Mouse (Mus musculus) CH12.LX (cell line): Measurements from ENCODE around the gene E2f7. TPM values are rescaled to one million over a fixed set of nuclear protein-coding genes. Genes with fewer than 3 reads are reported as not detected.

Experiments
- DNase-seq: peaks from one replicate; pipeline ENCODE4 v3.0.0-alpha.2; 2013; ENCODE audit errors: extremely low read depth
- H3K27ac ChIP-seq: 2 replicates; pipeline ENCODE4 v1.5.1; 2012; ENCODE audit warnings: low read depth, mild to moderate bottlenecking, control low read depth, moderate library complexity; ENCODE audit not compliant: insufficient read depth
- H3K27me3 ChIP-seq: replicated peaks from 2 replicates; pipeline ENCODE3; 2012; ENCODE audit warnings: inconsistent platforms
- H3K36me3 ChIP-seq, 2 experiments: replicated peaks in 1 of 2; 2 replicates each; pipeline versions ENCODE3 to v1.6.1; 2012; ENCODE audit warnings: inconsistent platforms in 1 of 2, low read length in 1 of 2, mild to moderate bottlenecking in 1 of 2, mixed read lengths in 1 of 2, moderate library complexity in 1 of 2; ENCODE audit not compliant: control insufficient read depth in 1 of 2, insufficient read depth in 1 of 2
- H3K4me1 ChIP-seq, 2 experiments: 2 replicates each; pipeline ENCODE4 v1.6.1; 2012; ENCODE audit warnings: inconsistent platforms in 1 of 2, moderate library complexity in 1 of 2; ENCODE audit not compliant: insufficient read depth in 2 of 2, control insufficient read depth in 1 of 2
- H3K4me2 ChIP-seq: 2 replicates; pipeline ENCODE4 v1.6.1; 2012; ENCODE audit warnings: low read depth, mild to moderate bottlenecking, control low read depth; ENCODE audit not compliant: poor library complexity, insufficient read depth, severe bottlenecking
- H3K4me3 ChIP-seq, 3 experiments: fragments of 150-350 bp in 1 of 3; sonication (generic) in 1 of 3; replicated peaks in 1 of 3; 2 replicates each; pipeline versions ENCODE3 to v1.5.1; 2011 to 2012; ENCODE audit warnings: low read depth in 2 of 3, low read length in 2 of 3, mild to moderate bottlenecking in 2 of 3, moderate library complexity in 2 of 3, control low read depth in 1 of 3, improper control_type of control experiment in 1 of 3, inconsistent platforms in 1 of 3, mixed read lengths in 1 of 3; ENCODE audit not compliant: poor library complexity in 1 of 3
- H3K79me2 ChIP-seq: replicated peaks from 2 replicates; pipeline ENCODE4 v1.6.1; 2012; ENCODE audit warnings: mild to moderate bottlenecking, moderate library complexity; ENCODE audit not compliant: control insufficient read depth, poor library complexity, insufficient read depth, severe bottlenecking; ENCODE audit errors: extremely low read depth
- H3K9ac ChIP-seq: 2 replicates; pipeline ENCODE4 v1.6.1; 2012; ENCODE audit warnings: low read depth, mild to moderate bottlenecking, control low read depth, moderate library complexity; ENCODE audit not compliant: insufficient read depth
- H3K9me3 ChIP-seq: replicated peaks from 2 replicates; pipeline ENCODE3; 2012; ENCODE audit warnings: low read length, inconsistent platforms, mixed read lengths
- BHLHE40 ChIP-seq: IDR thresholded peaks from 2 replicates; pipeline ENCODE4 v1.6.1; 2011; ENCODE audit warnings: mild to moderate bottlenecking, low read depth, low read length, improper control_type of control experiment
- CTCF ChIP-seq, 2 experiments: IDR thresholded peaks in 1 of 2; conservative IDR thresholded peaks in 1 of 2; 2 replicates each; pipeline ENCODE4 v1.5.1; 2011 to 2012; ENCODE audit warnings: low read depth in 2 of 2, low read length in 2 of 2, improper control_type of control experiment in 1 of 2, inconsistent platforms in 1 of 2, mild to moderate bottlenecking in 1 of 2, moderate library complexity in 1 of 2
- E2F4 ChIP-seq: IDR thresholded peaks from 2 replicates; pipeline ENCODE4 v1.6.1; 2011; ENCODE audit warnings: low read depth, low read length, improper control_type of control experiment; ENCODE audit not compliant: insufficient replicate concordance
- ELF1 ChIP-seq: IDR thresholded peaks from 2 replicates; pipeline ENCODE4 v1.6.1; 2014; ENCODE audit warnings: low read depth, mild to moderate bottlenecking, inconsistent platforms, low read length, improper control_type of control experiment
- IRF4 ChIP-seq: IDR thresholded peaks from 2 replicates; pipeline ENCODE4 v1.6.1; 2014; ENCODE audit warnings: low read depth, mild to moderate bottlenecking, inconsistent platforms, low read length, improper control_type of control experiment
- JUND ChIP-seq: conservative IDR thresholded peaks from 2 replicates; pipeline ENCODE4 v1.6.1; 2011; ENCODE audit warnings: low read depth, low read length, improper control_type of control experiment
- MAFK ChIP-seq: IDR thresholded peaks from 2 replicates; pipeline ENCODE4 v1.6.1; 2011; ENCODE audit warnings: low read length, improper control_type of control experiment; ENCODE audit not compliant: insufficient replicate concordance
- MAX ChIP-seq: IDR thresholded peaks from 2 replicates; pipeline ENCODE4 v1.6.1; 2011; ENCODE audit warnings: low read length, improper control_type of control experiment
- MXI1 ChIP-seq: IDR thresholded peaks from 2 replicates; pipeline ENCODE4 v1.6.1; 2011; ENCODE audit warnings: mild to moderate bottlenecking, low read depth, low read length, improper control_type of control experiment
- NELFE ChIP-seq: IDR thresholded peaks from 2 replicates; pipeline ENCODE4 v1.6.1; 2011; ENCODE audit warnings: low read depth, low read length, improper control_type of control experiment
- POLR2A ChIP-seq: IDR thresholded peaks from 2 replicates; pipeline ENCODE4 v1.6.1; 2011; ENCODE audit warnings: low read depth, mild to moderate bottlenecking, improper control_type of control experiment, low read length
- RCOR1 ChIP-seq: conservative IDR thresholded peaks from 2 replicates; pipeline ENCODE4 v1.6.1; 2012; ENCODE audit warnings: low read depth, mild to moderate bottlenecking, inconsistent platforms, low read length, improper control_type of control experiment
- SIN3A ChIP-seq: IDR thresholded peaks from 2 replicates; pipeline ENCODE4 v1.6.1; 2012; ENCODE audit warnings: low read length, improper control_type of control experiment, inconsistent platforms
- TCF12 ChIP-seq: IDR thresholded peaks from 2 replicates; pipeline ENCODE4 v1.6.1; 2014; ENCODE audit warnings: low read depth, mild to moderate bottlenecking, inconsistent platforms, low read length, improper control_type of control experiment
- UBTF ChIP-seq: IDR thresholded peaks from 2 replicates; pipeline ENCODE4 v1.6.1; 2012; ENCODE audit warnings: low read depth, mild to moderate bottlenecking, inconsistent platforms, low read length, improper control_type of control experiment, moderate library complexity
- ZMIZ1 ChIP-seq: IDR thresholded peaks from 2 replicates; pipeline ENCODE4 v1.6.1; 2012; ENCODE audit warnings: low read depth, mild to moderate bottlenecking, inconsistent platforms, low read length, improper control_type of control experiment
- dilution Hi-C: fragments of 300-500 bp; cut with MboI; formaldehyde crosslinking; loops from 2 replicates; pipeline ENCODE4 v1.14.3; 2020; ENCODE audit warnings: low sequenced_read_pairs; ENCODE audit not compliant: extremely low pct_unique_long_range_greater_than_20kb, extremely low pct_ligation_motif_present
- in situ Hi-C: fragments of 300-500 bp; cut with MboI; formaldehyde crosslinking; loops from 3 replicates; pipeline ENCODE4 v1.14.3; 2019; ENCODE audit warnings: low sequenced_read_pairs, low pct_ligation_motif_present, low pct_unique_long_range_greater_than_20kb, mixed read lengths
- polyA plus RNA-seq: library from polyadenylated mRNA; unstranded; fragments of >175 nt; gene quantifications from 2 replicates; pipeline ENCODE4 v1.2.1, GENCODE M21; 2012; ENCODE audit warnings: low read depth; ENCODE audit not compliant: insufficient read length
- total RNA-seq, 2 experiments: library from RNA; depleted of rRNA; stranded (reverse); fragments of 300-350 nt in 1 of 2; fragments of >200 nt in 1 of 2; gene quantifications; 2 replicates each; pipeline ENCODE4 v1.2.3; 2012 to 2014

Gene E2f7
- total RNA-seq (2012; rRNA removed), result 1.1 and 1.8 TPM in 2 replicates
- 0.66 and 0.82 TPM in 2 replicates for total RNA-seq (2014; rRNA removed)
- polyA plus RNA-seq, result 3.8 and 4.5 TPM in 2 replicates

GRCm38 (mm10) chr10:110744686-110745639 is at the start of gene E2f7:
E2f7 (plus strand) TSS chr10:110745439.
- DNase-seq, result peak; percentile 82
- TF ChIP-seq ZMIZ1 (0 out of 2 replicates have a peak, but pooled peaks have one; percentile 54), UBTF (0 out of 2 replicates have a peak, but pooled peaks have one; percentile 26), SIN3A (peak; percentile 61; the same call in 1 of the 2 replicates), E2F4 (no peak), JUND (no peak), POLR2A (peak; percentile 77), BHLHE40 (peak; percentile 74), ELF1 (peak; percentile 82), CTCF (conservative IDR thresholded peaks at IDR 0.05 in 1 of 2, IDR thresholded peaks at IDR 0.05 in 1 of 2; ENCODE audit: low read depth in 2 of 2, low read length in 2 of 2) (no peak), IRF4 (0 out of 2 replicates have a peak, but pooled peaks have one; percentile 7), NELFE (0 out of 2 replicates have a peak, but pooled peaks have one; percentile 24), MXI1 (0 out of 2 replicates have a peak, but pooled peaks have one; percentile 43), RCOR1 (no peak)
- Histone ChIP-seq H3K27ac (peak within 1 kb of the TSS; percentile 33; the same call in 1 of the 2 replicates), H3K9ac (peak within 1 kb of the TSS; percentile 79), H3K4me1 (peaks cover 2 to 11% of the 10 kb centered on the region in 2 experiments; a peak in 2 of 4 replicates), H3K36me3 (peaks cover 2 to 20% of the 10 kb centered on the region in 2 experiments), H3K9me3 (no peaks in the 10 kb centered on the region), H3K4me2 (peak within 1 kb of the TSS; percentile 85), H3K4me3 (peak within 1 kb of the TSS; percentile 64 to 98 (median 81)), H3K27me3 (peaks cover 25% of the 10 kb centered on the region), H3K79me2 (no peaks in the 10 kb centered on the region)
- in situ Hi-C loops, result no loop called here
- dilution Hi-C loops, result no loop called here

GRCm38 (mm10) chr10:110701276-110701675 is 44.0 kb upstream of the E2f7 start:
- TF ChIP-seq MAX, result no peak
- no peak for TF ChIP-seq TCF12
- TF ChIP-seq MAFK, result no peak
- TF ChIP-seq MXI1, result no peak
- TF ChIP-seq, all 38 proteins: peak for 0

More at GRCm38 (mm10) chr10:110701276-110701675, 44.0 kb upstream of the E2f7 start:
- Histone ChIP-seq H3K79me2 (no peaks in the 10 kb centered on the region), H3K36me3 (no peaks in the 10 kb centered on the region), H3K4me1 (no peaks in the 10 kb centered on the region), H3K9me3 (no peaks in the 10 kb centered on the region), H3K27ac (no peak overlapping the region), H3K9ac (no peak overlapping the region), H3K4me2 (no peak overlapping the region), H3K4me3 (no peak overlapping the region), H3K27me3 (no peaks in the 10 kb centered on the region)
- in situ Hi-C loops, result no loop called here
- no peak for DNase-seq
- dilution Hi-C loops, result no loop called here
